Mouse (Mus musculus) thymus, postnatal 14 days (tissue): Measurements from ENCODE around the gene Gm13691.
"Not testable (repeated sequence)": the region's sequence is repeated elsewhere in the genome, so short reads cannot be mapped to it uniquely, and the experiment has no call there.

Experiments
- DNase-seq: peaks from one replicate; pipeline ENCODE4 v3.0.0; 2021

Gene Gm13691

GRCm38 (mm10) chr2:84035997-84036396 lies 45.6 kb downstream of the Gm13691 start:
- no peak for DNase-seq

GRCm38 (mm10) chr2:84037304-84037703 lies 47.0 kb downstream of the Gm13691 start:
- no peak for DNase-seq

- not testable (repeated sequence) for DNase-seq
Observed at GRCm38 (mm10) chr2:84037943-84038342, 47.6 kb downstream of the Gm13691 start.

GRCm38 (mm10) chr2:84039277-84039676 lies 48.9 kb downstream of the Gm13691 start:
- DNase-seq: no peak
